Mouse (Mus musculus): ENCODE data around the gene Yipf1. TPM values are rescaled to one million over a fixed set of nuclear protein-coding genes. Genes with fewer than 3 reads are reported as not detected.
"Not testable (repeated sequence)": the region's sequence is repeated elsewhere in the genome, so short reads cannot be mapped to it uniquely, and the experiment has no call there.

The Yipf1 gene
- total RNA-seq, 2 experiments from 2014 or later = 26.1 to 28.5 TPM

GRCm38 (mm10) chr4:107366408-107366807 is 52.2 kb downstream of the Yipf1 start:
- intact Hi-C loops (cut with DNase I) = loop anchor here (5.0 kb wide), 1 partner anchor 114 kb away; the partner anchor contains the start of genes Hspb11 and Lrrc42
- DNase-seq = not testable (repeated sequence)

GRCm38 (mm10) chr4:107367567-107368314 is 53.6 kb downstream of the Yipf1 start, which contains the start of gene Ndc1:
Ndc1 (plus strand) TSS chr4:107367784.
- DNase-seq = peak; percentile 92 to 93
- intact Hi-C loops (cut with DNase I) = loop anchor here (1.0 to 5.0 kb wide), 2 partner anchors 115 to 286 kb away; partner anchors contain the start of genes Hspb11 and Lrrc42

GRCm38 (mm10) chr4:107372304-107372703 is 58.1 kb downstream of the Yipf1 start:
- intact Hi-C loops (cut with DNase I) = loop anchor here (5.0 kb wide), 1 partner anchor 680 kb away; no protein-coding TSS in a partner anchor
- no peak for DNase-seq

- intact Hi-C loops (cut with DNase I) = loop anchor here (5.0 kb wide), 1 partner anchor 678 kb away; no protein-coding TSS in a partner anchor
- peak; percentile 16 to 34 for DNase-seq
These were observed 60.5 kb downstream of the Yipf1 start for GRCm38 (mm10) chr4:107374677-107375076.

GRCm38 (mm10) chr4:107378954-107379353 is 64.8 kb downstream of the Yipf1 start:
- intact Hi-C loops (cut with DNase I) = no loop called here
- no peak for DNase-seq

GRCm38 (mm10) chr4:107380871-107381270 is 66.7 kb downstream of the Yipf1 start:
- no peak for DNase-seq

GRCm38 (mm10) chr4:107387038-107387437 is 72.9 kb downstream of the Yipf1 start:
- no peak for DNase-seq
- intact Hi-C loops (cut with DNase I) = no loop called here

More at GRCm38 (mm10) chr4:107380871-107381270, 66.7 kb downstream of the Yipf1 start:
- intact Hi-C loops (cut with DNase I) = no loop called here

- DNase-seq = no peak
- intact Hi-C loops (cut with DNase I) = no loop called here
These were observed 73.3 kb downstream of the Yipf1 start for GRCm38 (mm10) chr4:107387465-107387864.

- intact Hi-C loops (cut with DNase I) = no loop called here
- no peak for DNase-seq
These were observed 74.1 kb downstream of the Yipf1 start for GRCm38 (mm10) chr4:107388291-107388690.

- DNase-seq = no peak
- intact Hi-C loops (cut with DNase I) = no loop called here
These were observed 75.2 kb downstream of the Yipf1 start for GRCm38 (mm10) chr4:107389345-107389744.

- intact Hi-C loops (cut with DNase I) = no loop called here
- no peak for DNase-seq
These were observed 79.6 kb downstream of the Yipf1 start for GRCm38 (mm10) chr4:107393771-107394170.

Other genes with a start within 250 kb of the Yipf1 start
- 10 to 100 TPM; 84.2 to 87.3 TPM for gene Mrpl37, start 247.5 kb upstream of the Yipf1 start, total RNA-seq (2021)
- gene Cyb5rl, start 247.4 kb upstream of the Yipf1 start, total RNA-seq (2021) = 10 to 100 TPM; 11.4 to 12.0 TPM
- not detected for gene Cdcp2, start 217.5 kb upstream of the Yipf1 start, total RNA-seq (2021)
- gene Tmem59, start 136.0 kb upstream of the Yipf1 start, total RNA-seq (2021) = 100 to 1,000 TPM; 170 TPM
- 10 to 100 TPM; 14.1 to 17.6 TPM for gene Tceanc2, start 135.2 kb upstream of the Yipf1 start, total RNA-seq (2021)
- not detected for gene Ldlrad1, start 105.2 kb upstream of the Yipf1 start, total RNA-seq (2021)
- gene Lrrc42, start 60.8 kb upstream of the Yipf1 start, total RNA-seq (2021) = 10 to 100 TPM; 16.4 to 21.6 TPM
- 10 to 100 TPM; 16.3 to 16.8 TPM for gene Hspb11, start 60.8 kb upstream of the Yipf1 start, total RNA-seq (2021)
- gene Dio1, start 7.2 kb upstream of the Yipf1 start, total RNA-seq (2021) = not detected
- gene Ndc1, start 53.4 kb downstream of the Yipf1 start, total RNA-seq (2021) = 10 to 100 TPM; 15.0 to 16.7 TPM
- under 1 TPM in 1 of 2 experiments, not detected in 1; 0.38 TPM for gene Glis1, start 120.2 kb downstream of the Yipf1 start, total RNA-seq (2021)